ENCODE assay signal across 10 mouse cellular contexts in genomic region chr6:85823382-85824090, GRCm38 (mm10). TPM values are rescaled to one million over a fixed set of nuclear protein-coding genes. Genes with fewer than 3 reads are reported as not detected.
"Had no signal": no experiment of that assay in that cellular context is flagged by ENCODE, and none has a peak within 500 bp of the region (broad histone marks: within the 10 kb centered on the region; RNA-seq: fewer than 3 reads in every experiment).

No protein-coding gene starts in this region.

- DNase-seq: left cerebral cortex, postnatal 4 days; liver, embryonic 13.5 days; lung, adult 2 months; lung, postnatal 14 days; right cerebral cortex, adult 18-20 months; right cerebral cortex, postnatal 14 days; right cerebral cortex, postnatal 4 days; thymus, adult 18-20 months; thymus, postnatal 36 days had no signal

RNA-seq across cellular contexts. Expression of gene Nat8f5, which starts 2.8 kb away (rescaled TPM):
- total RNA-seq: megakaryocyte, adult 5-6 weeks had no signal

RNA-seq across cellular contexts. Expression of gene Nat8f6, which starts 2.8 kb away (rescaled TPM):
- total RNA-seq: megakaryocyte, adult 5-6 weeks had no signal

RNA-seq across cellular contexts. Expression of gene Nat8, which starts 8.3 kb away (rescaled TPM):
- total RNA-seq: megakaryocyte, adult 5-6 weeks had no signal

RNA-seq across cellular contexts. Expression of gene Nat8f2, which starts 45.4 kb away (rescaled TPM):
- total RNA-seq: megakaryocyte, adult 5-6 weeks had no signal

RNA-seq across cellular contexts. Expression of gene Nat8f3, which starts 58.0 kb away (rescaled TPM):
- total RNA-seq: megakaryocyte, adult 5-6 weeks had no signal
